Mouse (Mus musculus) limb, embryonic 14.5 days (tissue): ENCODE measurements at regions not wholly inside any gene's neighbourhood (a gene's known extent, or its start where the extent isn't known, plus 50 kb on each side); places are given as distances from the start of the nearest gene placed in this dataset.
A peak's percentile ranks its signal among the peaks of the same experiment; 100 is the strongest.

Experiments
- ATAC-seq: fragments of 200-750 bp; cut with Nextera tagmentation; 2 replicates; pipeline ENCODE4 v1.8.0; 2017; ENCODE audit warnings: low read depth, moderate number of reproducible peaks, moderate TSS enrichment; ENCODE audit not compliant: low FRiP score
- DNase-seq: peaks from one replicate; pipeline ENCODE4 v3.0.0-alpha.2; 2015; ENCODE audit warnings: low spot score
- H3K27ac ChIP-seq: fragments of 300-500 bp; sonication (generic); replicated peaks from 2 replicates; pipeline ENCODE4 v1.5.1; 2014; ENCODE audit warnings: low read depth, mild to moderate bottlenecking, low read length, moderate library complexity, mixed read lengths
- H3K27me3 ChIP-seq: fragments of 300-500 bp; sonication (generic); 2 replicates; pipeline ENCODE4 v1.6.1; 2014; ENCODE audit warnings: low read length, mixed read lengths; ENCODE audit not compliant: control insufficient read depth, insufficient read depth
- H3K36me3 ChIP-seq: fragments of 300-500 bp; sonication (generic); 2 replicates; pipeline ENCODE4 v1.6.1; 2014; ENCODE audit warnings: mild to moderate bottlenecking, low read length, moderate library complexity, mixed read lengths; ENCODE audit not compliant: control insufficient read depth, insufficient read depth
- H3K4me1 ChIP-seq: fragments of 300-500 bp; sonication (generic); 2 replicates; pipeline ENCODE4 v1.6.1; 2014; ENCODE audit warnings: antibody characterized with exemption, low read length, mixed read lengths; ENCODE audit not compliant: control insufficient read depth, insufficient read depth
- H3K4me2 ChIP-seq: fragments of 300-500 bp; sonication (generic); replicated peaks from 2 replicates; pipeline ENCODE4 v1.6.1; 2014; ENCODE audit warnings: low read depth, mild to moderate bottlenecking, low read length, moderate library complexity; ENCODE audit not compliant: severe bottlenecking
- H3K4me3 ChIP-seq: fragments of 300-500 bp; sonication (generic); replicated peaks from 2 replicates; pipeline ENCODE4 v1.5.1; 2014; ENCODE audit warnings: low read length
- H3K9ac ChIP-seq: fragments of 300-500 bp; sonication (generic); 2 replicates; pipeline ENCODE4 v1.6.1; 2014; ENCODE audit warnings: mild to moderate bottlenecking, low read depth, low read length, moderate library complexity; ENCODE audit not compliant: severe bottlenecking
- H3K9me3 ChIP-seq: fragments of 300-500 bp; sonication (generic); 2 replicates; pipeline ENCODE4 v1.6.1; 2016; ENCODE audit warnings: low read length; ENCODE audit not compliant: control insufficient read depth
- POLR2A ChIP-seq: fragments of 200-500 bp; IDR thresholded peaks from 2 replicates; pipeline ENCODE4 v1.8.0; 2012; ENCODE audit warnings: inconsistent platforms, mild to moderate bottlenecking, moderate library complexity, borderline replicate concordance; ENCODE audit not compliant: insufficient read depth, insufficient read length; ENCODE audit errors: extremely low read depth
- WGBS: fragments of 180-500 bp; shearing (Covaris S2); extraction: QIAGEN DNeasy Blood & Tissue Kit; methylation state at CpG from one replicate; pipeline ENCODE4 v1.1.7; 2014; 5-methylcytosine and 5-hydroxymethylcytosine counted together

DNA sequence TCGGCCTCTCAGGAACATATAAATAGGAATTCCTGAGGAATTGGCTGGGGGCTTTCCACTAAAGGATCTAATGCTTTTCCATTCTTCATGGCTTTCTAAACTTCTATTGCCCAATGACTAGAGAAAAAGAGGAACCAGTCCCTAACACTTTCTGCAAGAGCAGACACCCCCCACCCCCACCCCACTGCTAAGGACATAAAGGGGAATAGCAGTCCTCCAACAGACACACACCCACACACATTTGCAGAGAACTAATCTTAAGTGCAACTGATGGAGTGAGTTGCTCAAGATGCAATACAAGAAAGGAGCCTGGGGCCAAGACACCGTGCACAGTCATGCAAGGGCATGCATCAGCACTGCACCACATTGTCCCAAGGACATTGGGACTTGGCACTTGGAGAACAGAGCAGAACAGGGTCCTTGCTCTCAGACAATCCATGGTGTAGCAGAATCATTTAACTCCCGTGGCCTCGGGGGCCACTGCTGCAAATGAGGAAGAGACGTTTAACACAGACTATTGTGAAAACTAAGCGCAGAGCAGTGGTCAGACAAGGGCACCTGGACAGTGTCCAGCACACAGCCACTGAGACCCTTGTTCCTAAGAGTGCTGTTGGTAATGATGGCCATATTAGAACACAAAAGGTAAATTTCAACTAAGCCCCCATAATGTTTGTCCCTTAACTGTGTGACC lies 161.1 kb downstream of the Xpnpep1 start:
- H3K9me3 ChIP-seq: no peaks in the 10 kb centered on the region
- H3K4me2 ChIP-seq: no peak overlapping the region
- no peak overlapping the region for H3K27ac ChIP-seq
- H3K27me3 ChIP-seq: no peaks in the 10 kb centered on the region
- no peak for TF ChIP-seq POLR2A
- ATAC-seq: no peak
- no peak overlapping the region for H3K9ac ChIP-seq
- H3K4me3 ChIP-seq: no peak overlapping the region
- 62% methylated on average over 6 of the region's 6 CpGs for WGBS
- no peak for DNase-seq
- no peaks in the 10 kb centered on the region for H3K36me3 ChIP-seq
- H3K4me1 ChIP-seq: no peaks in the 10 kb centered on the region

- H3K36me3 ChIP-seq: no peaks in the 10 kb centered on the region
- no peak overlapping the region for H3K4me3 ChIP-seq
- DNase-seq (no peak), ATAC-seq (no peak)
- TF ChIP-seq POLR2A: no peak
- no peaks in the 10 kb centered on the region for H3K27me3 ChIP-seq
- no peak overlapping the region for H3K27ac ChIP-seq
- 80% methylated on average over 1 of the region's 1 CpGs for WGBS
- no peaks in the 10 kb centered on the region for H3K9me3 ChIP-seq
- no peak overlapping the region for H3K4me2 ChIP-seq
- H3K9ac ChIP-seq: no peak overlapping the region
- peaks cover 3% of the 10 kb centered on the region; the same call in 1 of the 2 replicates for H3K4me1 ChIP-seq
Measured at GRCm38 (mm10) chr19:52866635-52867034, 173.4 kb downstream of the Xpnpep1 start.

DNA sequence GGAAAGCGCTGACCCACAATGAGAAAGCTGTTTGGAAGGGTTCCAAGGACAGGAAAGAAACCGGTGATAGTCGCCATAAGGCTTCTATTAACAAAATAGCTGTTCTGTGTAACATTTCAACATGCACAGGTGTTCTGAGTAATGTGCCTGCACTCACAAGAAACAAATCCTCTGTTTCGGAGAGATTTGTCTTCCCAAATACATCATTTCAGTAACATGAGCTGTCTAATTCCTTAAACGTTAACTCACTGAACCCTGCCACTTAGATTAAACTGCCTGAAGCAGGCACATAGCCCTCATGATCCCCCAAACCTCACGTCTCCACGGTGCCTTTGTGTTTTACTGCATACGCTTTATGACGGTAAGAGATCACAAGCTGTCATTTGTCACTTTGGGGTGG lies 178.4 kb downstream of the Xpnpep1 start:
- WGBS: 18% methylated on average over 9 of the region's 9 CpGs
- DNase-seq: peak; percentile 44
- no peak for TF ChIP-seq POLR2A
- 0 out of 2 replicates have a peak, but pooled peaks have one; percentile 23 for ATAC-seq
- Histone ChIP-seq H3K27me3 (no peaks in the 10 kb centered on the region), H3K4me1 (peaks cover 5% of the 10 kb centered on the region; the same call in 1 of the 2 replicates), H3K36me3 (no peaks in the 10 kb centered on the region), H3K9ac (no peak overlapping the region), H3K4me2 (no peak overlapping the region), H3K9me3 (no peaks in the 10 kb centered on the region), H3K27ac (no peak overlapping the region), H3K4me3 (no peak overlapping the region)

DNA sequence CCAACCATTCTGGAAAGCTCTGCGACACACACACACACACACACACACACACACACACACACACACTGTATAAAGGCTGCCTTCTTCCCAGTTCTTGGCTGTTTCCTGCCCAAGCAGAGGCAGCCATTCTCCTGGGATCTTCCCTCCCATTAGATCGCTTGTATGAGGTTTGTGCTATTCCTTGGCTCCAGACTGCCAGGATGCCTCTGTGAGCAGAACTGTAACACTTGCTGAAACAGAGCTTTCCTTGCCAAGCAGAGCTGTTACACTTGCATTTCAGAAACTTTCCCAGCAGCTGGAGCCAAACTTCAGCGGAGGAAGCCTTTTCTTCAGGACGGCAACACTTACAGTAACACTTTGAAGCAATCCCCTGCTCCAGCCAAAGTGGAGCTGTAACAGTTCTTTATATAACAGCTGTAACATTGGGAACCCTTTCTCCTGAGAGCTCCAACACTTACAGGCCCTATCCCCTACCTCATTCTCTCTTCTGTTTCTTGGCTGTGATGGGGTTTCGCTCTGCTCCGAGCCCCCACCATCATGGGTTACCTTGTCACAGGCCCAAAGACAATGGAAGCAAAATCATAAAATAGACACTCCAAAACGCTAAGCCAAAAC lies 185.8 kb downstream of the Xpnpep1 start:
- no peaks in the 10 kb centered on the region for H3K27me3 ChIP-seq
- TF ChIP-seq POLR2A: no peak
- 53% methylated on average over 7 of the region's 7 CpGs for WGBS
- ATAC-seq (peak; percentile 87), DNase-seq (peak; percentile 80)
- peak overlapping the region; percentile 72 for H3K27ac ChIP-seq
- no peaks in the 10 kb centered on the region for H3K36me3 ChIP-seq
- H3K4me1 ChIP-seq: 0 out of 2 replicates have a peak, but pooled peaks cover 5% of the 10 kb centered on the region
- H3K9me3 ChIP-seq: no peaks in the 10 kb centered on the region
- no peak overlapping the region for H3K9ac ChIP-seq
- H3K4me2 ChIP-seq: no peak overlapping the region
- H3K4me3 ChIP-seq: no peak overlapping the region

DNA sequence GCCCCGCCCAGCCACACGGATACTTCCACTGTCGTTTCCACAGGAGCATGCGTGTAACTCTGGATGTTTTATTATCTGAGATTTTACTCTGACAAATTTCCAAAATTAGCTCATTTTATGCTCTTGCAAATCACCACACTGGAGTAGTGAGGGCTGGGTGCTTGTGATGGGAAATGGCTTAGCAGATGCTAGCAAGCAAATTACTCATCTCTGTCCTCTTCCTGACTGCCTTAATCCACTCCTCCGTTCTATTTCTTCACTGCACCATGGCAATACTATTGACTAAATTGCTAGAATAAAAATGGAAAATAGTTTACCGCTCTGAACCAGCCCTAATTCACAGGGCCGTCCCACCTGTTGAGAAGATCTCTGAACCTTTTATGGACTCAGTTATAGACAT lies 223.8 kb downstream of the Xpnpep1 start:
- no peak for TF ChIP-seq POLR2A
- H3K4me3 ChIP-seq: no peak overlapping the region
- no peak overlapping the region for H3K4me2 ChIP-seq
- no peaks in the 10 kb centered on the region for H3K4me1 ChIP-seq
- no peak overlapping the region for H3K9ac ChIP-seq
- DNase-seq (no peak), ATAC-seq (no peak)
- no peaks in the 10 kb centered on the region for H3K36me3 ChIP-seq
- no peaks in the 10 kb centered on the region for H3K9me3 ChIP-seq
- WGBS: 89% methylated on average over 7 of the region's 7 CpGs
- no peaks in the 10 kb centered on the region for H3K27me3 ChIP-seq
- no peak overlapping the region for H3K27ac ChIP-seq
